Mouse (Mus musculus) spleen, adult 18-20 months (tissue): Measurements from ENCODE around the gene Atp1b4.
A peak's percentile ranks its signal among the peaks of the same experiment; 100 is the strongest.
"Not testable (repeated sequence)": the region's sequence is repeated elsewhere in the genome, so short reads cannot be mapped to it uniquely, and the experiment has no call there.

Experiments used
- DNase-seq, 2 experiments: peaks; one replicate each; pipeline ENCODE4 v3.0.0; 2022; ENCODE audit warnings: mixed read lengths in 2 of 2

Gene Atp1b4

DNA sequence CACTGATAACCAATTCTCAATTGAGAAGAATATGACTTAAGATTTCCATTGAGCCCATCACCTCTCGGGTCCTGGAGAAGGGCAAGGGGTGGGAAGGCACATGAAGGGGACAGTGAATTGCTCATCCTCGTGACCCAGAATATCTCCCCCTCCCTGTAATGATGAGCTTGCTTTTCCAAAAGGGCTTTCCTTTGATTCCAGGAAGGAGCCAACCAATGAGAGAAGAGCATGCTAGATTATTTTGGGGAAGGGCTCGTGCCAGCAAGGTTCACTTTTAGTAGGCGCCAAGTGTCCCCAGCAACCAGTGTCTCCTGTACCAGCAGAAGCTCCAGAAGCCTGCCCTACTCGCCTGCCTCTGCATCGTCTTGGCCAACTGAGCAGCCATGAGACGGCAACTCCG lies at the start of gene Atp1b4:
TSS of gene Atp1b4 (plus strand) at position 301 of the 400 bp plus-strand sequence.
- DNase-seq, result no peak

DNA sequence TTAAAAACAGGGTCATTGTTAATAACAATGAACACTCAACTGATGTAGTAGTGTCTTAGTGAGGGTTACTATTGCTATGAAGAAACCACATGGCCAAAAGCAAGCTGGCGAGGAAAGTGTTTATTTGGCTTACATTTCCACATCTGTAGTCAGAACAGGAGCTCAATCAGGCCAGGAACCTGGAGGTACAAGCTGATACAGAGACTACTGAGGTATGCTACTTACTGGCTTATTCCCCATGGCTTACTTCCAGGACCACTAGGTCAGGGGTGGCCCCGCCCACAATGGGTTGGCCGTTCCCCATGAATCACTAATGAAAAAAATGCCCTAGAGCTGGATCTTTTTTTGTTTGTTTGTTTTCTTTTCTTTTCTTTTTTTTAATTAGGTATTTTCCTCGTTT lies 7.4 kb upstream of the Atp1b4 start:
- DNase-seq, result no peak

DNA sequence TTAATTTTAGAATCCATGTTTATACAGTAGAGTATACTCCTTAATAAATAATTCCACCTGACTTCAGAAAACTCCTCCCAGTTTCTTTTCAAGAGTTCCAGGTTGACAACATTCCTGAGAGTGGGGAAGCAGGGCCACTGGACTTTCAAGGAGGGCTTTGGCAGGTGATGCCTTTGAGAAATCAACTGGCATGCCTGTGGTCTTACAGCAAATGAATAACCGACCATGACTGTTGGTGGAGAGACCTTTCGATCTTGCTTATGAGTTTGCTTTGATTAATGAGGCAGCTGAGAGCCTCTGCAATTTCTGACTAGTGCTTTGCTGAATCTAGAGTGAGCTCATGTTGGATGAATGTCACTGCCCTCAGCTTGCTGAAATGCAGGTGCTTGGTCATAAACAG lies 4.9 kb upstream of the Atp1b4 start:
- no peak for DNase-seq

DNA sequence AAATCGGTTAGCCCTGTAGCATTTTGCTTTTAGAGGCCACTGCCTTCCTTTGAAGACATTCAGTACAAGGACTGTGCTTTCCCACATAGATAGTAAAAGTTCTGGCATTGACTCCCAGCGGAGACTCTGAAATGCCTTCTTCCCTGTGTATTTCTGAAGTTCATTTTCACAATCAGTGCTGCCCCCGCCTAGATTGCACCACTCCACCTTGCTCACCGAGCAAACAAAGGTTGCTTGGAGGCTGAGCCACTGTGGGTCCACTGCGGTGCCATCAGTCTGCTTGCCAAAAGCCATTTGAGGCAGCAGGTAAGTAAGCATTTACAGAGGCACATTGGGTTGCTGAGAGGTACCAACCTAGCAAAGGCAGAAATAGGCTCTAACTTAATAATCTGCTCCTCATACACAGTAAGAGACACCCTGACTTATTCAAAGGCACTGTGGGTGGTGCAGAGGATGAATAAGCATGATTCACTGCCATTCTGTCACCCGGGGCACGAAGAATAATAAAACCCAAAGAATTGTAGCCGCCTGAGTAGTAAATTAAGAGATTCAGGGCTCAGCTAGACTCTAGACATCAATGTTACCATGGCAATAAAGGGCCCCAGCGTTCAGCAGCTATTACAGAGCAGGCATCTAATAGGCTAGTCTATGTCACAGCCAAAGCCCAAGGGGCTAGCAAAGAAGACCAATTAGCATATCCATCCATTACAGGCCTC lies 2.9 kb upstream of the Atp1b4 start:
- no peak for DNase-seq

DNA sequence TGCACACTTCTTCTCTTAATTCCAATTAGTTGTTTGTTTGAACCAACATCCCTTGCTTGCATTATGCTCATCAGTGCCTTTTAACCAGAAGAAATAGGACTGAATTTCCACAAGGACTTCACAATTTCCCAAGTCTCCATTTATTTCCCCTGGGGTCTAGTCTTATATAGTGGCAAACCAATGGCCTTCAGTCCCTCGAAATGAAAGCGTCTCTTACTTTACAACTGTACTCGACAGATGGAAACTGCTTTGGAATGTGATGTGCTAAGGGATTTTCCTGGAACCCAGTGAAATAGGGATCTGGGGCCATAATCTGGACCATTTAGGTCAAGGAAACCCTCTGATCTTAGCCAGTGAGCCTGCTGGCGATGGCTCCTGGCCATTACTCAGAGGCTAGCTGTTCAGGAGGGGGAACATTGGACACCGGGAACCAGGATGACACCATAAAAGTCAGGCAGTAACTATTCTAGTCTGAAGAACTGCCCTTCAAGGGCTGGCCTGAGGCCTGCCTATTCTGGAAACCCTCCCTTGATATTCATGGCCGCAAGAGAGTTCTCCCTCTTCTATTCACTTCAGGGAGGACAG lies 2.3 kb upstream of the Atp1b4 start:
- no peak for DNase-seq

DNA sequence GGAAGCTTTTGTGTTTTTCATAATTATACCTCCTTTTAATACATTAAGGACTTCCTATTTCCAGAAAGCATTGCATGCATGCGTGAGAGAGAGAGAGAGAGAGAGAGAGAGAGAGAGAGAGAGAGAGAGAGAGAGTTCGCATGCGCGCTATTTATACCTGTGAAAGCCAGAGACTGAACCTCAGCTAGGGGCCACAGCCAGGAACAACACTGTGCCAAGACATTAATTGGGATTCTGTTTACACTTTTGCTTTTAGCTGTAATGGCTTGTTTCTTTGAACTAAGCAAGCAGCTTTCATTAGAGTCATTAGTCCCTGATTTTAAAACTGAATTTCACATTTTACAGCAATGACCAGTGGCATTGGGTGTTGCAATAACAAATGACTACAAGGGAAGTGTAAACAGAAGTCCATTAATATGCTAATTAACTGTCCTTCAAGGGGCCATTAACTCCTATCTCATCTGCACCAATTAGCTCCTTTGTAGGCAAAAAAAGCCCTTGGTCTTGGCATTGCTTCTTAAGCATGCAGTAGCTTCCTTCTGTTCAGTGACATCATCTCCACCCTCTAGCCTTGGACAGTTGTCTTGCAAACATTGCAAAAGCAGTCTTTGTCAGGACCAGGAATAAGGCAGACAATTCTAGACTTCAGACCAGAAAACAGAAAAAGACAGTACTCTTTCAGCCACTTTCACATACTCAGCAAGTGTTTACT lies 14.9 kb downstream of the Atp1b4 start:
- no peak for DNase-seq

DNA sequence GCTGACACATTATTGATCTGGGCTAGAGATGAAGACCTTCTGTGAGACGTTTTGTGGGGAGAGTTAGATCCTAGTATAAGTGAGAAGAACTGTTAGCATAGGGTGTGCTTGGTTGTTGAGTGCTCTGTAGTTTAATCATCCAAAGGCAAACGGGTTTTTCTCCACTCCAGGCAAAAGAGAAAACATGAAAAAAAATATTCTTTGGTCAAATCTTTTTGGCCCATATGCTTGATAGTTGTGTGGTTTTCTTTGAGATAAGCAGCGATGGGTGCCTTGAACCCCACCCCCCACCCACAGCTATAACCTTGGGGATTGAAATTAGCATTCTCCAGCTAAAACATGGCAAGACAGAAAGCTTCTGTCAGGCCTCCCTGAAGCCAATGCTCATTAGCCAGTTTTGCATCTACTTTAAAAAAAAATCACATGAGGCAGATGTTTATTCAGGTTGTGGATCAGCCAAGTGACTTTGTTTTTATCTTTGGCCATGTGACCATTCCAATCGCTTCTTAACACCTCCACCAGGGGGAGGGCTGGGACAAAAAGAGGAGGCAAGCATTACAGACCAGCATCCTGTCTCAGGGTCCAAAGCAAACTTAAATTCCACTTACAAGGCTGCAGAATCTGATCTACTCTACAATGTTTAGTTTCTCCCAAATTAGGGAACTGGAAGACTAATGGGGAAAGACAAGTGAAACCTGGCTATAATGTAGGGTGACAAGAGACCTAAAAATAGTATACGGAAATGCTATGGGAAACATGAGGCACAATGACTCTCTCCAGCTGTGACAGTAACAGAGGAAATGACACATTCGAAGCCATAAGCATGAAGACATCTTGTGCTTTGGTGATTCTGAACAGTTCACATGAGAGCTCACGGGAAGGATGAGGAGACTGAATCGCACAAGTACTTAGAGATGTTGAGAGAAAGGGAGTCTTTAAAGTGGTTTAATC lies 18.6 kb downstream of the Atp1b4 start:
- peak in 1 of 2 experiments; percentile 13 for DNase-seq

DNA sequence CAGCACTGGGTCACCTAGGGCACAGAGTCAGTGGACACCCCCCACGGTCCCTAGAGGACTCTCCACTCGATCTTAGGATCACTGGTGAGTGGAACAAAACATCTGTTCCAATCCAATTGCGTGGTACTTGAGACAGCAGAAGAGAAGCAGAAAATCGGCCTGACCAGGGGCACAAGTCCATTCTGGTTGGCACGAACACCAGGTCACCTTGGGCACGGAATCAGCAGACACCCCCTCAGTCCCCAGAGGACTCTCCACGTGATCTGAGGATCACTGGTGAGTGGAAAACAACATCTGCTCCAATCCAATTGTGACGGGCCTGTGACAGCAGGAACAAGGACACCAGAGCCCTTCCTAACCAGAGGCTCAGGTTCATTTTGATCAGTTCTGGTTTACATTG lies 46.0 kb downstream of the Atp1b4 start:
- no peak for DNase-seq

DNA sequence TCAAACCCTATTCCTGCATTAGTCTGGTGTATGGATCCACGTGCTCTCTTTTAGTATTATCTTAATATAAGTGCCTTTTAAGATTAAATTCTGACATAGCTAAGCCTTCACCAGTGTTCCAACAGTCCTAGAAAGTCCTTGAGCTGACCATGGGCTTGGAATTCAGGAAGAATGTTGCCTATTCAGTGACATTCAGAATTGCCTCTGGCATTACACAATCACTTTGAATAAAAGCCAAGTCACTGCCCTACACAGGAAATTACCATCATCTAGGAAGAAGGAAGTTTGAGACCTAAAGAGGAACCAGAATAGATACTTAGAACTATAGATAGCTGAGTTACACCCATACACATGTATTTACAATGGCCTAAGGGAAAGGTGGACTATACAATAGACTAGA lies 48.6 kb downstream of the Atp1b4 start:
- DNase-seq, result not testable (repeated sequence)

DNA sequence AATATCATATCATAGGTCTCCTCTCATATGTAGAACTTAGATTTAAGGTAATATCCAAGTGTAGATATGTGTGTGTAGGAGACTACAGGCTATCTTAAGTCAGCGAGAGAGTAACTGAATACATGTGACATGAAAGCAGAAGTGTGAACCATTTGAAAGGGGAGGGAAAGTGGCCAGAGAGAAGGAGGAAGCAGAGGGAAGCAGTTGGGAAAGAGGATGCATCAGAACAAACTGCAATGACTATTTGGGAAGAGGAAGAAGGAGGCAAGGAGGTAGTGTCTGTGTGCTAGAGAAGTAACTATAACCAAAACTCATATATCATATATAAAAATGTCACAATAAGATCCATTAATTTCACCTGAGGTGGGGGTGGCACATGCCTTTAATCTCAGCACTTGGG lies 57.2 kb downstream of the Atp1b4 start:
- DNase-seq, result not testable (repeated sequence)
